Mouse (Mus musculus): ENCODE data around the gene Prkn.
A peak's percentile ranks its signal among the peaks of the same experiment; 100 is the strongest.

Prkn gene

GRCm38 (mm10) chr17:10840148-10840707 is at the start of gene Prkn, which contains the start of gene Pacrg:
TSS of gene Prkn (plus strand) at chr17:10840384.
TSS of gene Pacrg (minus strand) at chr17:10840311.
- DNase-seq = peak; percentile 94

GRCm38 (mm10) chr17:10791661-10792060 is 48.5 kb upstream of the Prkn start:
- no peak for DNase-seq

DNA sequence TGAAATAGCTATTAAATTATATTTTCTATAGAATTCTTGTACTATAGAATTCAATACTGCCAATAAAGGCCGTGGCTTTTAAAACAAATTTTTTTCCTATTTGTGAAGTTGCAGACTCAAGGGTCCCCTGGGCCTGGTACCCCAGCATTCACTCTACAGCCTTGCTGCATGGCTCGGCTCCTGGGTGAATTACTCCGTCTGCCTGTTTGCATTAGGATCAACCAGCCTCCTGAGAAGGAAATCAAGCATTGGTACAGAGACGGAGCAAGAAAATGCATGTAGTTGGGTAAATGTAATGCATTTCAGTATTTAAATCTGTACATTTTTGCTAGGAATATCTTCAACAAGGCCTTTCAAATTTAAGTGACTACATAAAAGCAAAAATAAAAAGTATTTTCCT is 33.5 kb upstream of the Prkn start:
- no peak for DNase-seq

DNA sequence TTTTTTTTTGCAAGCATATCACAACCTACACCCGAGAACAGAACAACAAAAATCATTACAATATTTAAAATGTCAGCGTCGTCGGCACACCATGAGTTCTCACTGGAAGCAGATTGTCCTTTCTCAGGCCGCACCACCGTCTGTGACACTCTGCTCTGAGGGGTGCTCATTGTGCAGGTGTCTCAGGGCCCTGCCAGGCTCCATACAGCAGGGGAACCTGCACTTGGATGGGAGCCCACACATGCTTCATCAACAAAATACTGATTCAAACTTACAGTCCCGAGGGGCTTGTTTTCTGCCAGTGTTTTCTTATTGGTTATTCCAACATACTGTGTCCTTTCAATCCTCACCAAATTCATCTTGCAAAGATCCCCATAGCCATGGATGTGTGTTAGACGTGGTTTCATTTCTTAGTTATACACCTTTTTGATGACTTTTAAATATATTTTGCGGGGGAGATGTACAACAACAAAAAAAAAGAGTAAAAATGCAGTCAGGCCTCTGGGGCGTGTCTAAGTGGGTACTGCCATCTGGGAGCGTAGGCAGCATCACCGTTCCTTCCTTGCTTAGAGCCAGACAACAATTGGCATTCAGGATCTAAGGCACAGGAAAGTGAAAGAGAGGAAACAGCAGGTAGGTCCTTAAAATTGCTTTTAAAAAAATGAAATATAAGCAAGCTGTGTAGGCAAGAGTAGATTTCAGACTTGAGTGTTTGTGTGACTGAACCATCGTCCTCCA is 32.8 kb upstream of the Prkn start:
- no peak for DNase-seq

DNA sequence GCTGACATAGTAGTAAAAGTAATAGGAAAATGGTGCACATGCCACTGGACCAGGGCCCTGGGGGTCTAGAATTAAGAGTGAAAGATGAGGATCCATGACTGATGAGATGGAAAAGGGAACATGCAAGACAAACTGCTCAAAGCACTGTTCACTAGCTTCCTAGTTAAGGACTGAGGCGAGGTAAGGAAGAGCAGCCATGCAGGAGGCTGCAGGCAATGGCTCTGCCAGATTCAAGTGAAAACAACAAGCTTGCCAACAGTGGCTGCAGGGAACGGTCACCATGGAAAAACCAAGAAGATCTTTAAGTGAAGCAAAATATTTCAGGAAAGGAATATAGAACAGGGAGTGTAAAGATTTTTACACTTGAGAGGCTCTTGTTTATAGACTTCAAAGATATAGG is 31.6 kb upstream of the Prkn start:
- no peak for DNase-seq

DNA sequence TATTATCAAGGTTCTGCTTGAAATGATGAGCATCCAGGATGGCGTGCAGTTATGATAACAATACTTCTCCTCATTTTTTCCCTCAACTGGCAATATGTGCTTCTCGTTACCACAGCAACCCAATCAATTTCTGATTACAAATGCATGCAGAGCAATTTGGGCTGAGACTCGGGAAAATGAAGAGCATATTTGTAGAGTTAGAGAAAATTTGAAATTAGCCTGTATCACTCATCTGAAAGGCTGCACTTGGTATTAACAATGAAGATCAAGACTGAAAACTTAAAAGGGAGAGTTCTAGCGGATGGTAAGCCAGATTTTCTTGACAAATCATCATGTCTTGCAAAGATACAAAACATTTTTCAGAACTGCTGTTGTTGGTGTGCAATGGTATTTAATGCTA is 21.2 kb upstream of the Prkn start:
- no peak for DNase-seq

- peak; percentile 34 for DNase-seq
Observed at GRCm38 (mm10) chr17:10840731-10841201, 582 bp downstream of the Prkn start.

DNA sequence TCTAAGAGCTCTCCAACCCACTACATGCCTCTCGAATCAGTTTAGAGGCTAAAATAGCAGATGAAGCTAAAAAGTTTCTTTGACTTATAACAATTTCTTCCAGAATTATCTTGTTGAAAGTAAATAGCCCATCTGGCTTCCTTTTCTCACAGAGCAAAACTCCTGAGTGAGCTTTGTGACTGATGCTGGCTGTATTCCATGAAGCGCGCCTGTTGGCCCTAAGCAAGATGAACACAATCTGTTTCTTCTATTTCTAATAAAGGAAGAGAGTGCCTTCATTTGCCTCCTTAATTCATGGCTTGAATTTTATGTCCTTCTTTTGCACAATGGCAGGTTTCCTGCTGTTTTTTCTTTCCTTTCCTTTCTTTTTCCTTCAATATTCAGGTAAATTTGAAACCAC is 14.0 kb downstream of the Prkn start:
- DNase-seq = no peak

DNA sequence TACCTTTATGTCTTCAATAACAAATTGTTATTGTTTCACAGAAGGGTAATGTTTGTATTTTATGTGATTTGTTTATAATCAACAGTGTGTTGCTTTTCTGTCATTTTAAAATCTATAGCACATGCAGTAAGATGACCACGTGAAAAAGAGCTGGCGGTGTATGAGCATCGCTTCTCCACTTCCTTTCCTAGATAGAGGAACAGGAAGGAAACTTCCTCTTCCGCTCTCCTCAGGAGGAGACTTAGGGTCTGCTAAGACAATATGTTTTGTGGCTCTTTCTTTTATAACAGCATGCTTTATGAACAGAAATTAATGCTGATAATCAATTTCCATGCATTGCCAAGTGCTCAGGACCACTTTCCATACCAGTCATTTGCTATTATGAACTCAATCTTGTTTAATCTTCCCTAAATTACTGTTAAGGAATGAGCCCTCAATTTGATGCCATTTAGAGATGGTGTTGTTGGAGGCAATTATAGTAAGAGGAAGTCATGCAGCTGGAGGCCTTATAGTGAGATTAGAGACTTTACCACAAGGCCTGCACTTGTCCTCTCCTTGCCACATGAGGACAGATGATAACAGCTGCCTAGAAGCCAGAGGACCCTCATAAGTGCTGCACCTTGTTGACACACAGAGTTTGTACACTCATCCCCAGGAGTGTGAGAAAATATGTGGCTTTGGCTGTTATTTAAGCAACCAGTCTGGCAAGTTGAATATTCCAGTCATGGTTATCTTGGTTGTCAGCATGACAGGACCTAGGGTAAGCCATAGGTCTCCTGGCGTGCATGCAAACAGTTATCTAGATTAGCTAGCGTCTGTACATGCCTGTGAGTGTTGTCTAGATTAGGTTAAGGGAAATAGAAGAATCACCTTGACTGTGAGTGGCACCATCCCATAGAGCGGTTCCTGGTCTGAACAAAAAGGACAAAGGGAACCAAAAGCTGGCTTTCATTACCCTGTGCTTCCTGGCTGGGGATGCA is 34.3 kb downstream of the Prkn start:
- no peak for DNase-seq

DNA sequence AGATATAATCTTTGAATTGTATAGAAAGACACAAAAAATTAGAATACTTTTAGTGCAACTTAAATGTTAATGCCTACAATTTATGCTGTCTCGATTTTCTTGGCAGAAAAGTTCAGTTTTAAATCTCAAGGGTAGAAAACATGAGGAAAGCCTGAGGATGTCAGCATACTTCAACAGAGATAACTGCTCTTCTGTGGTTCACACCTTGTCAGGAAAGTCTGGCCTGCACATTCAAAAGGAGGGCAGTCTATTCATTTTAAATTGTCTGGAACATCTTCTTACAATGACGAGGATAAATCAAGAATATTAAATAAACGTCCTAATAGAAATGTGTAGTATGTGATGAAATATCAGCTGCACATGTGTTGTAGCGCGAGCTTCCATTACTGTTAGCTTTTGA is 38.8 kb downstream of the Prkn start:
- DNase-seq = no peak

- DNase-seq = no peak
Observed at GRCm38 (mm10) chr17:10882260-10882659, 42.1 kb downstream of the Prkn start.

GRCm38 (mm10) chr17:10887924-10888323 is 47.7 kb downstream of the Prkn start:
- no peak for DNase-seq

GRCm38 (mm10) chr17:10901686-10902228 is 61.6 kb downstream of the Prkn start:
- DNase-seq = no peak

DNA sequence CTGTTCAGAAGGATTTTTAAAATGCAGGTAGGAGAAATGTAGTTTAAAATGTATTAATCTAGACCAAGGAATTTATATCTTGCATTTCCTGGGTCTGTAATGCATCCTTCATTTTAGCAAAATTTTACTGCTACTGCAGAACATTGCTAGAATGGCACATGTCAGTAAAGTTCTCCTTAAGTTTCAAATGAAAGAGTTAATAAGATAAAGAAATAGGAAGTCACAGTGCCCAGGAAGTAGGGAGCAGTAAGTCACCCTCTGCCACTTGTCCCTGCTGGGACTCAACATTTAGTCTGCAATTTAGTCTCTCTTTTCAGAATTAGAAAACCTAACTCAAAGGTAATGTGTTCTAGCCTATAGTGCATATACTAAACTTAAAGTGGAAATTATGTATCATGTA is 96.5 kb downstream of the Prkn start:
- DNase-seq = no peak

- DNase-seq = no peak
Observed at GRCm38 (mm10) chr17:10937844-10938243, 97.7 kb downstream of the Prkn start.

- DNase-seq = no peak
Observed at GRCm38 (mm10) chr17:10938755-10939154, 98.6 kb downstream of the Prkn start.

DNA sequence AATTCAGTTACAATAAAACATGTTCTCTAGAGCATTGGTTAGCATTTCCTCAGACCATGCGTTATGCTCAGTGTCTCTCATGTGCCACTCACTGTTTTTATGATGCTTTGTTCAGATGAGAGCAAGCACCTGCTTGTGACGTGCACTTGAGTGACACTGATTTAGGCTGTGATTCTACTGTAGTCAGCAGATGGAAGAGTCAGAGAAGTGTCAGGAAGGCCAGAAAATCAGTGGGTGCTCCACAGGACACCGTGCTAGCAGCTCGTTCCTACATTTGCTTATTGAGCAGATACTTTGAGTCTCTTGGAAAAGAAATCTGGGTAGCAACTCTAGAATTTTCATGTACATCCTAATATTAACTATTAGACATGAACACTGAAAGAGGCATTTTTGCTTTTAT is 106.4 kb downstream of the Prkn start:
- DNase-seq = no peak

GRCm38 (mm10) chr17:10947614-10948013 is 107.4 kb downstream of the Prkn start:
- no peak for DNase-seq

- DNase-seq = no peak
Observed at GRCm38 (mm10) chr17:10959066-10959864, 119.1 kb downstream of the Prkn start.

DNA sequence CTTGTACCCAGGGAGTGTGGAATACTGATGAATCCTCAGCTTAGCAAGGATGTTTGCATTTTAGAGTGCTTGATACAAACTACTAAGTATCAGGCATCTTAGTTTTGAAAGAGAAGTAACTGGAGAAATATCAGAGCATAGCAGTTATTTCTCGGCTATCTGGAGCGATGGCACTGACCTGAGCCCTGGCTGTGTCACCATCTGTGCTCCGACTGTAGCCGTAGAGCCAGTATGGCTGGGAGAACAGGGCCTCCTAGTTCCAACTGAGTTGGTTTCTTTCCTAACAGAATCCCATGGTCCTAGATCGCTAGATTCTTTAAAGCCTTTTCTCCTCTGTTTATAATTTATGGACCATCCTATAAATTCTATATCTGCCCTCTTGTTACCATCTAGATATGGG is 122.0 kb downstream of the Prkn start:
- DNase-seq = no peak

- DNase-seq = no peak
Observed at GRCm38 (mm10) chr17:10982136-10982535, 142.0 kb downstream of the Prkn start.

DNA sequence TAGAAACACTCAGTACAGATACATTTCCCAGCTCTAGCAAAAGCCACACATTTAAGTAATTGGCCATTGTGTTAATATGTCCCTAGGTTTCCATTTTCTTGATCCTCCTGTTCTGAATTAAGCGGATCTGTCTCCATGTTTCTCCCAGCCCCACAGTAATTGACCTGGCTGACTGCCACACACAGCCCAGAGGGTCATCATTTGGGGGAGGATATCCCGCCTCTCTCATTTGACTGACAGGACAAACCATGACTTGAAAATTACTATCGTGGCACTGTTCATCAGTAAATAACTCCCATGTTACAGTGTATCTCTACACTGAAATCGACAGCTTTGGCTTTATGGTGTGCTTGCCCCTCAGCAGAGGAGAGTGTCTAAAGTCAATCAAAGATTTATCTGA is 146.9 kb downstream of the Prkn start:
- DNase-seq = no peak
